Mouse (Mus musculus) natural killer cell, adult 2 months (primary cell): ENCODE data around the gene Cfap61.

Source experiments
- DNase-seq, 2 experiments: peaks; one replicate each; pipeline ENCODE4 v3.0.0; 2022; ENCODE audit warnings: low spot score in 2 of 2

The Cfap61 gene

DNA sequence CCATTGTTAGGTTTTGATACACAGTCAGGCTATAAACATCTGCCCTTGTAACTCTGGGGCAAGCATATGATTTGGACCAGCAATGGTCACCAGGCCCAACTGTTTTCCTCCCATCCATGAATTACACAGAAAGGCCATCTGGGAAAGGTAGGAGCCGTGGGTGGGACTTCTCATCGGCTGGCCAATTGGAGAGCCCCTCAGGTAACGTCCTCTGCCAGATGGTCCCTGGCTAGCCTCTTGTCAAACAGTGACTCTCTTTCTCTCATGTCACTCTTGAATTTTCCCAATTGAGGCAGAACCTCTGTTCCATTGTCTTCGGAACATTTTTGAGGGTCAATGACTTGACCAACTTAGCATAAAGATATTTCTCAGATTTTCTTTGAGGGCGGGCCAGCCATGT, 213.2 kb downstream of the Cfap61 start:
- no peak for DNase-seq

- no peak for DNase-seq
Measured at GRCm38 (mm10) chr2:146149206-146149974, 214.8 kb downstream of the Cfap61 start.

- DNase-seq = no peak
Measured at GRCm38 (mm10) chr2:146168017-146168803, 233.6 kb downstream of the Cfap61 start.

- DNase-seq = no peak
Measured at GRCm38 (mm10) chr2:146169492-146169891, 234.9 kb downstream of the Cfap61 start.

- DNase-seq = no peak
Measured at GRCm38 (mm10) chr2:146172106-146172505, 237.5 kb downstream of the Cfap61 start.

DNA sequence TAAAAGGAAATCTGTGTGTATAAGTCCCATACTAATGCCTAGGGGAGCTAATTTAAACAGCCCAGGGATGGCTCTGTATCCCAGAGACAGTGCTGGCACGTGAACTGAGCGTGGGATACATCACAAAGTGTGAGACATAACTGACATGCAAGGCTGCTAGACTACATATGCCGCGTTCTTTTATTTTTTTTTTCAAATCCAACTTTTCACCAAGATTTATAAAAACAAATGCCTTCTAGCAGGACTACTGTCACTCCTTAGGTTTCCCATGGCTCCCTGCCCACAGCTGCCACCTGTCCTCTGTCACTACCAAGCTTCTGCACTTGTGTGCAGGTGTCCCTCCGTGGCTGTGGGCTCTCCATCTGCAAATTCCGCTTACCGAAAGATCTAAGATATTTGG, 239.6 kb downstream of the Cfap61 start:
- DNase-seq = no peak

DNA sequence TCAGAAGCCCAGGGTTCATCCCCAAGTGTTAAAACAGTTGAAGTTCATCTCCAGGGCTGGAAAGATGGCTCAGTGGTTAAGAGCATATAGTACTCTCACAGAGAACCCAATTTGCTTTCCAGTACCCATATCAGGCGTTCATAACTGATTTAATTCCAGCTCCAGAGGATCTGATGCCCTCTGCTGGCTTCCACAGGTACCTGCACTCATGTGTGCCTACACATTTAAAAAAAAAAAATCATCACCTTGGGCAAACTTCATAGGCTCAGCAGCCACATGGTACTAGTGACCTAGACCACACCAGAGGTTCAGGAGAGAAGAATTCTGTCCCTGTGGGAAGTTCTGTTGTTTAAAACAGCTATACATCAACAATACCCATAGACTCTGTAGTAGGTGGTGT, 244.1 kb downstream of the Cfap61 start:
- no peak for DNase-seq

- DNase-seq = no peak
Measured at GRCm38 (mm10) chr2:146183830-146184793, 249.5 kb downstream of the Cfap61 start.

- DNase-seq = no peak
Measured at GRCm38 (mm10) chr2:146196126-146196525, 261.5 kb downstream of the Cfap61 start.

DNA sequence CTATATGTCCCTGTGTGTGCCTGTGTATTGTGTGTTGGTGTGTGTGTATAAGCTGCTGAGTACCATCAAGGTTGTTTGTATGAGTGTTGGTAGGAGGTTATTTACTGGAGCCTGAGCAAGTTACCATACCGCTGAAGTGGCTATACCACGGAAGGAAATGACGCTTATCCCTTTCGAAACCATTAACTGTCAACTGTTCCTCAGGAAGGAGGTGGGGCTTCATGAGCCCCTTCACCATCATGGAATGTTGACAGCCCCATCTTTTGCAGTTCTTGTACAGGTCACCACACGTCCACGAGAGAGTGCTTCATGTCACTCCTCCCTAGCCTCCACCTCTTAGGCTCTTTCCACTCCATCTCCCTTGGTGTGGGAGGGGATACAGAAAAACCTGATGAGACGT, 263.4 kb downstream of the Cfap61 start:
- no peak for DNase-seq

GRCm38 (mm10) chr2:146210968-146211367, 276.4 kb downstream of the Cfap61 start:
- DNase-seq = no peak

DNA sequence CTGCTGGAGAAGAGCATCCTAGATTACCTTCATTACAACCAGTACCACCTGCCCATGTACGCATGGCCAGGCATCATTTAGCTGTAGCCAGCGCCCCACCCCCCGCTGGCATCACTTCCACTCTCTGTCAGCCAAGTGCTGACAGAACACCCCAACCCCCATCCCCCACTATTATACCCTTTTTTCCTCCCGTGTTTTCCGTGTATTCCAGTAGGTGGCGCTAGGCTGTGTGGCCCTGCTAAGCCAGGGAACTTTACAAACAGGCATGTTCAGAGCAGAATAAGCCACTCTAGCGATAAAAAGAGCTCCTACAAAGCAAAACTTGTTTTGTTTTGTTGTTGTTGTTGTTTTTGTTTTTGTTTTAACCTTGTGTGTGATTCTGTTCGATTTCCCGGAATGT, 280.1 kb downstream of the Cfap61 start:
- DNase-seq = peak; percentile 7 to 33

DNA sequence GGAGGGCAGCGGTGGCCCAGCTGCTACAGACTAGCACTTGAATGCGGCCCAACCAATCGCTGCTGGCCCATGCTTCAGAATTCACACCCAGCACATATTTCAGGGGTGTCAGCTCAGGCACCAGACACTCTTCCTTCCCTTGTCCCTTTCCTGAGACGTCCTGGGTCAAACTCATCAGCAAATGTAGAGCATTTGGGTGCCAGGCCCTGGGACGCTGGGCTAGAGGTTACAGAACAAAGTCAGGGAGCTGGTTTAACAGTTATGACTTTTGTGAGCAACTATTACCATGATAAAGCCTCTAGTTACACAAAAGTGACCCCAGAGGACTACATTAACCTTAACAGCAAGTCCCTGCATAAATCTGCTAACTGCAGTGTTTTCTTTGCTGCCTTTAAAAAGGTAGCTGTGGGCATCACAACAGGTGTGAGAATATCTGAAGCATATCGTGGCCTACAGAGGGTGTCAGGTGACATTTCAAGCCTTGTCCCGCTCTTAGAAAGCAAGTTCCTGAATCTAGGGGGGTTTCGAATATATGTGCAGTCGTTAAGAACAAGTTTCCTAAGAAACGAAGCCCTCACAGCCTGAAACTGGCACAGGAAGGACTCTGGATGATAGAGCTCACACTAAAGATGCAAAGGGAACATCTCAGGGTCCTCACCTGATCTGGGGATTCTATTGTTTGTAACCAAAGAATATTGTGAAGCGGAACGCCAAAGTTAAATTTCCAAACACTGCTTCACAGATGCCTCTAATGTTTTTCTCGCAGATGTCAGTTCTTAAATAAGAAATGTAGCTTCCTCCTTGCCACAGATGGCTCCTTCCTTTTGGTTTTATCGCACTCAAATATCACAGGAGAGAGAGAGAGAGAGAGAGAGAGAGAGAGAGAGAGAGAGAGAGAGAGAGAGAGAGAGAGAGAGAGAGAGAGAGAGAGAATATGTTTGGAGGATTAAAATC, 281.8 kb downstream of the Cfap61 start:
- DNase-seq = no peak

DNA sequence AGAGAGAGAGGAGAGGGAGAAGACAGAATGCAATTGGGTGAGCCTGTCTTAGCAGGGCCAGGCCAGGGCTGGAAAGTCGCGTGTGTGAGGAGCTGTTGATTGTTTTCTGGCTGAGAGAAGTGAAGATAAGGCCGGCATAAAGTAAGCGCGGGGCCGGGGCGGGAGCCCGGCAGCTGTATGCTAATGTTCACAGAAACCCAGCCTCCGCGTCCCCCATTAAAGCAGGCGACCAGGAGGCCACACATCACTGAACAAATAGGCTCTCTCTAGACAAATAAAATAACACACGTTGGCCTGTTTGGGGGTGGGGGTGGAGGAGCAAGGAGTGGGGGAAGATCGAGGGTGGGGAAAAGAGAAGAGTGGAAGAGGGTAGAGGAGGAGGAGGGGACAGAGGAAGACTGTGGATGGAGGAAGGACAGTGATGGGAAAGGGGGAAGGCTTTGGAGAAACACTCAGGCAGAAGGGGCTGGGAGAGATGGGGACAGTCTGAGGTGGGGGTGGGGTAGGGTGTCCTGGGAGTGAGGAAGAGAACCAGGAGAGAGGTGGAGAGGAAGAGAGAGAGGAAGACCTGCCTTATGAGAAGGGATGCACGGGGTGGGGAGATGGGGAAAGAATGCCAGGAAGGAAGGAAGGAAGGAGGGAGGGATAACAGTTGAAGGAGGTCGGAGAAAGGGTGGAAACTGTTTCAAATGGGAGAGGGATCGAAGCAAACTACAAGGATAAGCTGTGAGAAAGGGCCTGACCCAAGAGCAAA, 282.8 kb downstream of the Cfap61 start:
- no peak for DNase-seq

GRCm38 (mm10) chr2:146218161-146218691, 283.6 kb downstream of the Cfap61 start:
- no peak for DNase-seq

DNA sequence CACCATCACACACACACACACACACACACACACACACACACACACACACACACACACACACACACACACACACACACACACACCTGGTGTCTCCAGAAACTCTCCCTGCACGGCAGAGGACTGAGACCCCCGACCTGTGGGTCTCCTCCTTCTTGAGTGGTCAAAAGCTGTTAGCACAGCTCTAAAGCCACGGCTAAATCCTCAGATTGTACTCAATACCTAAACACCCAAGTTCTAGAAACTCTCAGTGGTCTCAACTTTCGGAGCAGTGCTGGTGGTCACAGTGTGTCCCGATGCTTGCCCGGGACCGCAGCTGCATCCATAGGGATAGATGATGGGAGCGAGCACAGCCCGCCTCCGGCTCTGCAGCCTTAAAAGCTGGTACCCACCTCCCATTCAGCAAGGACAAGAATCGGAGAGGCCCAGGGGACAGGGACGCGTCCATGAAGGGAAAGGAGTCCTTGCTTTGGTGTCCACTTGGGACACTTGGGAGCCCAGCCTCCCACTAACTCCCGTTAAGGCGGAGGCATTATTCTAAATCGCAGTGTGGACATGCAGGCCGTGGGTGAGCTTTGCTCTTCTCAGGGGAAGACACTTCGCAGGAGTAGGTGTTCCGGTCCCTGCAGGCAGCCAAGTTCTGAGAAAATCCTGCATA, 284.4 kb downstream of the Cfap61 start:
- no peak for DNase-seq

GRCm38 (mm10) chr2:146219791-146220190, 285.2 kb downstream of the Cfap61 start:
- no peak for DNase-seq

DNA sequence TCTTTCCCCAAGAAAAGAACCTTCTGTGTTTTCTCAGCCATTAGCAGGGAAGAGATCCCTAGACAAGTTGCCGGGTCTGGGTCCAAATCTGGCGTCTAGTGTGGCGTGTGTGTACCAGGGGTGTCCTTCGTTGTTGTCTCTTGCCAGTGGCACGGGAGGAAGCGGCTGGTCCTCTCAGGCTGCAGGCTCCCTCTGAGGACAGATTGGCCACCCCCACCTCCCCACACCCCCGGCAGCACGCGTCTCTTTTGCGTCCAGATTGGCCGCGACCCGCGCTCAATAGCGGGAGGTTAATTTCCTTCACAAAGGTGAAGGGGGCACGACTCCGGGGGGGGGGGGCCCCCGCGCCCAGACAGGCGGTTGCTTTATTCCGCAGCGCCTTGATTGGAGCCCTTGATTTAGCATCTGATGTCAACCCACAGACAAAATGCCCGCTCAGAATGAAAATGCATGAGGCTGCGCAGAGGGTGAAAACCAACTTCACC, 286.0 kb downstream of the Cfap61 start:
- no peak for DNase-seq
